Comparison of ENCODE assay signal across 10 mouse cellular contexts in the genomic region with DNA sequence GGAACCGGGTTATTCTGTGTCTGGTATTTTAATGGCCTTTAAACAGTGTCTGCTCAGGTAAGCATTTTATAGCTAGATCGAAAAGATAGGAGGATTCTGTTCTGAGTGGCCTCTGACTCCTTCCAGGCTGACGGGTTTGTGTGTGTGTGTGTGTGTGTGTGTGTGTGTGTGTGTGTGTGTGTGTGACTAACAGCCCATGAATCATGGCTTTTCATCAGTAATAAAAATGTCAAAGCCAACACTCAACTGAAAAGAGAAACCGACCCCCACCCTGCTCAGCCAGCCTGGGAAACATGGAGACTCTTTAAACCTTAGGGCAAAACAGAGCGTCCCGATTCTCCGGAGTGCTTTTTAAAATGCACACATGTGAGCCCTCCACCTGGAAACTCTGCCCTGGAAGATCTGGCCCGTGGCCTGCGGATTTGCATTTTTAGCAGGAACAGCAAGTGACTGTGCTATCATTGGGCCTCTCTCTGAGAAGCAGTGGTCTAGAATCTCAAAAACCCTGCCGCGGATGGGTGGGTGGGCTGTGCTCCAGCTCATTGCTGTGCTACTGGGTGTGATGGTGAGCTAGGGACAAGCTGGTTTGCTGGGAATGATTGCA. TPM values are rescaled to one million over a fixed set of nuclear protein-coding genes. Genes with fewer than 3 reads are reported as not detected.
DNase-seq lines count a peak whose midpoint lies in the region; ATAC-seq lines count a peak whose summit lies in the region.
"Had no signal": no experiment of that assay in that cellular context is flagged by ENCODE, and none has a peak within 500 bp of the region (broad histone marks: within the 10 kb centered on the region; RNA-seq: fewer than 3 reads in every experiment).

No protein-coding gene starts in this region.

- no peaks in the 10 kb centered on the region for H3K9me3 ChIP-seq in hindbrain, embryonic 16.5 days (ENCODE audit: control insufficient read depth, low read length)
- H3K9me3 ChIP-seq in midbrain, embryonic 14.5 days (ENCODE audit: control insufficient read depth, low read length), result no peaks in the 10 kb centered on the region
- H3K9me3 ChIP-seq: megakaryocyte, embryonic 14.5 days had no signal

- no peak overlapping the region for H3K9ac ChIP-seq in hindbrain, embryonic 16.5 days (ENCODE audit: low read depth, low read length)
- no peak overlapping the region; the same call in 1 of the 2 replicates for H3K9ac ChIP-seq in midbrain, embryonic 14.5 days (replicated peaks; ENCODE audit: low read length)

- H3K4me2 ChIP-seq in hindbrain, embryonic 16.5 days (ENCODE audit: low read length), result no peak overlapping the region; the same call in 1 of the 2 replicates
- no peak overlapping the region for H3K4me2 ChIP-seq in midbrain, embryonic 14.5 days (ENCODE audit: low read length)

- peak; percentile 29 for DNase-seq in kidney, adult 18-20 months
- no peak for DNase-seq in kidney, adult 8-10 months
- DNase-seq in adipocyte (ENCODE audit: low spot score), result peak; percentile 28
- peak; percentile 71 for DNase-seq in midbrain, embryonic 14.5 days
- no peak for DNase-seq in spleen, postnatal 14 days (ENCODE audit: low spot score in 2 of 2)
- DNase-seq in cerebellum, adult 8-10 months, result no peak

- H3K4me1 ChIP-seq in hindbrain, embryonic 16.5 days (ENCODE audit: control insufficient read depth, insufficient read depth, low read depth, low read length), result peaks cover 20% of the 10 kb centered on the region
- H3K4me1 ChIP-seq in midbrain, embryonic 14.5 days (ENCODE audit: control insufficient read depth, insufficient read depth, low read length), result peaks cover 31% of the 10 kb centered on the region
- H3K4me1 ChIP-seq: megakaryocyte, embryonic 14.5 days had no signal

- WGBS in hindbrain, embryonic 16.5 days, result 21% methylated on average over 11 of the region's 11 CpGs
- WGBS in midbrain, embryonic 14.5 days, result 15% methylated on average over 11 of the region's 11 CpGs

- no peak overlapping the region for H3K4me3 ChIP-seq in hindbrain, embryonic 16.5 days (ENCODE audit: low read length)
- H3K4me3 ChIP-seq in midbrain, embryonic 14.5 days (replicated peaks; ENCODE audit: low read depth, low read length), result no peak overlapping the region
- H3K4me3 ChIP-seq: megakaryocyte, embryonic 14.5 days had no signal

- no peak overlapping the region for H3K27ac ChIP-seq in hindbrain, embryonic 16.5 days (ENCODE audit: low read depth, low read length)
- peak overlapping the region; percentile 71 for H3K27ac ChIP-seq in midbrain, embryonic 14.5 days (replicated peaks; ENCODE audit: low read depth, low read length)

- 0 out of 2 replicates have a peak, but pooled peaks cover 3% of the 10 kb centered on the region for H3K27me3 ChIP-seq in hindbrain, embryonic 16.5 days (replicated peaks; ENCODE audit: control insufficient read depth, insufficient read depth, low read length)
- no peaks in the 10 kb centered on the region for H3K27me3 ChIP-seq in midbrain, embryonic 14.5 days (ENCODE audit: control insufficient read depth, insufficient read depth, low read length)

- ATAC-seq in hindbrain, embryonic 16.5 days, result peak; percentile 10; the same call in 1 of the 2 replicates
- peak; percentile 44; the same call in 1 of the 2 replicates for ATAC-seq in midbrain, embryonic 14.5 days (ENCODE audit: low FRiP score, low TSS enrichment)
- ATAC-seq in CD4-positive, CD25-positive, alpha-beta regulatory T cell, adult 4 months, result no peak

- H3K36me3 ChIP-seq in hindbrain, embryonic 16.5 days (ENCODE audit: control insufficient read depth, insufficient read depth, low read length), result no peaks in the 10 kb centered on the region
- H3K36me3 ChIP-seq in midbrain, embryonic 14.5 days (ENCODE audit: control insufficient read depth, insufficient read depth, low read length), result no peaks in the 10 kb centered on the region

RNA-seq across cellular contexts. Expression of a gene that starts 20.4 kb away (rescaled TPM):
- 149 and 150 TPM in 2 replicates for polyA plus RNA-seq in hindbrain, embryonic 16.5 days (2015; fragmentation: Nextera tagmentation; extraction: Ambion mirVana)
- 146 and 152 TPM in 2 replicates for polyA plus RNA-seq in midbrain, embryonic 14.5 days (2014; fragmentation: Nextera tagmentation; extraction: Ambion mirVana)
- polyA plus RNA-seq in CD4-positive, CD25-positive, alpha-beta regulatory T cell, adult 4 months (2017; shearing (Covaris generic)), result 10 to 100 TPM; 56.0 to 90.5 TPM

RNA-seq across cellular contexts. Expression of a gene that starts 21.9 kb away (rescaled TPM):
- polyA plus RNA-seq in hindbrain, embryonic 16.5 days (2015; fragmentation: Nextera tagmentation; extraction: Ambion mirVana), result 1.7 and 10.9 TPM in 2 replicates
- 0.32 and 1.4 TPM in 2 replicates for polyA plus RNA-seq in midbrain, embryonic 14.5 days (2014; fragmentation: Nextera tagmentation; extraction: Ambion mirVana)
- polyA plus RNA-seq in CD4-positive, CD25-positive, alpha-beta regulatory T cell, adult 4 months (2017; shearing (Covaris generic)), result not detected

RNA-seq across cellular contexts. Expression of a gene that starts 36.9 kb away (rescaled TPM):
- 20.3 and 20.4 TPM in 2 replicates for polyA plus RNA-seq in hindbrain, embryonic 16.5 days (2015; fragmentation: Nextera tagmentation; extraction: Ambion mirVana)
- polyA plus RNA-seq in midbrain, embryonic 14.5 days (2014; fragmentation: Nextera tagmentation; extraction: Ambion mirVana), result 15.6 and 19.4 TPM in 2 replicates
- under 1 TPM in 1 of 2 experiments, not detected in 1; 0.03 TPM for polyA plus RNA-seq in CD4-positive, CD25-positive, alpha-beta regulatory T cell, adult 4 months (2017; shearing (Covaris generic))

RNA-seq across cellular contexts. Expression of a gene that starts 60.0 kb away (rescaled TPM):
- 251 and 327 TPM in 2 replicates for polyA plus RNA-seq in hindbrain, embryonic 16.5 days (2015; fragmentation: Nextera tagmentation; extraction: Ambion mirVana)
- polyA plus RNA-seq in midbrain, embryonic 14.5 days (2014; fragmentation: Nextera tagmentation; extraction: Ambion mirVana), result 116 and 164 TPM in 2 replicates
- polyA plus RNA-seq in CD4-positive, CD25-positive, alpha-beta regulatory T cell, adult 4 months (2017; shearing (Covaris generic)), result not detected
- polyA plus RNA-seq: heart, postnatal 0 days had no signal

Comparison
In these comparisons a context has a peak if more than half of its experiments do, and no peak if none do; other contexts are left out.
1. DNase-seq: peak in kidney, adult 18-20 months (single experiment), adipocyte (single experiment) and midbrain, embryonic 14.5 days (single experiment); none in kidney, adult 8-10 months (0 of 2), spleen, postnatal 14 days (0 of 2) and cerebellum, adult 8-10 months (single experiment).
2. RNA of a gene that starts 36.9 kb away (polyA plus RNA-seq): 20.3 to 20.4 TPM in hindbrain, embryonic 16.5 days and 15.6 to 19.4 TPM in midbrain, embryonic 14.5 days; 0.03 TPM in CD4-positive, CD25-positive, alpha-beta regulatory T cell, adult 4 months; every median in the first group is over 10 times any median in the second.